Comparison of ENCODE assay signal across 37 mouse cellular contexts in genomic region chr2:131166172-131166571, GRCm38 (mm10). TPM values are rescaled to one million over a fixed set of nuclear protein-coding genes. Genes with fewer than 3 reads are reported as not detected.
"Had no signal": no experiment of that assay in that cellular context is flagged by ENCODE, and none has a peak within 500 bp of the region (broad histone marks: within the 10 kb centered on the region; RNA-seq: fewer than 3 reads in every experiment).

No protein-coding gene starts in this region.

- H3K27me3 ChIP-seq: hindbrain, embryonic 15.5 days had no signal

- H3K27ac ChIP-seq: heart, adult 2 months; hindbrain, embryonic 13.5 days; hindbrain, embryonic 15.5 days; hindbrain, postnatal 0 days; layer of hippocampus, adult 2 months; left cerebral cortex, adult 2 months; limb, embryonic 10.5 days; limb, embryonic 12.5 days; liver, embryonic 13.5 days; liver, embryonic 15.5 days had no signal

- H3K36me3 ChIP-seq: limb, embryonic 10.5 days; limb, embryonic 12.5 days; liver, embryonic 13.5 days; liver, embryonic 15.5 days had no signal

- DNase-seq: gastrocnemius, postnatal 14 days; gastrocnemius, postnatal 36 days; heart, adult 11 months; heart, adult 2 months; heart, postnatal 10 days; kidney, adult 8-10 months; kidney, postnatal 10 days; kidney, postnatal 4 days; liver; liver, embryonic 13.5 days; liver, postnatal 0 days had no signal

- H3K4me3 ChIP-seq: heart, adult 2 months; hindbrain, embryonic 13.5 days; hindbrain, embryonic 15.5 days; layer of hippocampus, adult 2 months; left cerebral cortex, adult 2 months; limb, embryonic 10.5 days; limb, embryonic 12.5 days; liver, embryonic 13.5 days; liver, embryonic 15.5 days had no signal

RNA-seq across cellular contexts. Expression of gene Gm11037, which starts 32.9 kb away (rescaled TPM):
- total RNA-seq: gastrocnemius, adult 18-20 months; gastrocnemius, adult 8-10 months; gastrocnemius, postnatal 14 days; gastrocnemius, postnatal 36 days; heart, adult 2 months; heart, postnatal 10 days; heart, postnatal 25 days; hematopoietic stem cell, adult 5-6 weeks; hindbrain, postnatal 0 days; layer of hippocampus, adult 2 months; layer of hippocampus, postnatal 10 days; layer of hippocampus, postnatal 25 days; left cerebral cortex, adult 2 months; left cerebral cortex, postnatal 14 days; left cerebral cortex, postnatal 36 days had no signal
- polyA plus RNA-seq: gonadal fat pad, adult 2 months; heart, adult 2 months; heart, embryonic 11.5 days; heart, embryonic 14.5 days; heart, embryonic 16.5 days; hindbrain, embryonic 11.5 days; hindbrain, embryonic 13.5 days; hindbrain, embryonic 15.5 days; hindbrain, postnatal 0 days; intestine, embryonic 14.5 days; kidney, embryonic 14.5 days; kidney, embryonic 16.5 days; limb, embryonic 10.5 days; limb, embryonic 12.5 days; limb, embryonic 14.5 days; liver, embryonic 11.5 days; liver, embryonic 13.5 days; liver, embryonic 15.5 days; liver, postnatal 0 days had no signal
